ENCODE assay signal across 1 mouse cellular context in genomic region chr2:32665853-32666252, GRCm38 (mm10).
A peak's percentile ranks its signal among the peaks of the same experiment; 100 is the strongest.
TF ChIP-seq lines count a peak whose summit lies in the region.

No protein-coding gene starts in this region.

TF ChIP-seq in CH12.LX, 34 proteins besides CTCF, POLR2A, EP300 and RAD21:
- TF ChIP-seq MEF2A (IDR thresholded peaks at IDR 0.05; ENCODE audit: borderline replicate concordance, low read depth, low read length), result no peak
- TF ChIP-seq USF2 (conservative IDR thresholded peaks at IDR 0.05; ENCODE audit: low read depth, low read length), result no peak
- no peak for TF ChIP-seq USF1 (IDR thresholded peaks at IDR 0.05; ENCODE audit: low read depth, low read length)
- no peak for TF ChIP-seq NRF1 (IDR thresholded peaks at IDR 0.05; ENCODE audit: low read depth, low read length)
- no peak for TF ChIP-seq UBTF (IDR thresholded peaks at IDR 0.05; ENCODE audit: low read depth, low read length)
- no peak for TF ChIP-seq JUND (conservative IDR thresholded peaks at IDR 0.05; ENCODE audit: low read depth, low read length)
- TF ChIP-seq MAX (IDR thresholded peaks at IDR 0.05; ENCODE audit: low read length), result no peak
- TF ChIP-seq TBP (conservative IDR thresholded peaks at IDR 0.05; ENCODE audit: low read depth, low read length), result no peak
- 0 out of 2 replicates have a peak, but pooled peaks have one; percentile 6 for TF ChIP-seq NELFE (IDR thresholded peaks at IDR 0.05; ENCODE audit: low read depth, low read length)
- TF ChIP-seq SIN3A (IDR thresholded peaks at IDR 0.05; ENCODE audit: low read length), result 0 out of 2 replicates have a peak, but pooled peaks have one; percentile 33
- TF ChIP-seq CHD2 (IDR thresholded peaks at IDR 0.05; ENCODE audit: low read length), result peak; percentile 43; the same call in 1 of the 2 replicates
- TF ChIP-seq ZMIZ1 (IDR thresholded peaks at IDR 0.05; ENCODE audit: low read depth, low read length), result no peak
- TF ChIP-seq MAZ (IDR thresholded peaks at IDR 0.05; ENCODE audit: low read depth, low read length), result no peak
- TF ChIP-seq HCFC1 (IDR thresholded peaks at IDR 0.05; ENCODE audit: low read depth, low read length), result no peak
- no peak for TF ChIP-seq PAX5 (IDR thresholded peaks at IDR 0.05; ENCODE audit: low read length)
- 0 out of 2 replicates have a peak, but pooled peaks have one; percentile 28 for TF ChIP-seq MXI1 (IDR thresholded peaks at IDR 0.05; ENCODE audit: low read depth, low read length)
- no peak for TF ChIP-seq MAFK (IDR thresholded peaks at IDR 0.05; ENCODE audit: insufficient replicate concordance, low read length)
